Mouse (Mus musculus): ENCODE data around the gene Tulp1.
"Not testable (repeated sequence)": the region's sequence is repeated elsewhere in the genome, so short reads cannot be mapped to it uniquely, and the experiment has no call there.

Gene Tulp1

GRCm38 (mm10) chr17:28341091-28341490, 23.9 kb downstream of the Tulp1 start:
- peak; percentile 72 to 77 for DNase-seq (ENCODE audit: low spot score in 2 of 2)

GRCm38 (mm10) chr17:28340578-28340977, 24.4 kb downstream of the Tulp1 start:
- no peak for DNase-seq (ENCODE audit: low spot score in 2 of 2)

DNA sequence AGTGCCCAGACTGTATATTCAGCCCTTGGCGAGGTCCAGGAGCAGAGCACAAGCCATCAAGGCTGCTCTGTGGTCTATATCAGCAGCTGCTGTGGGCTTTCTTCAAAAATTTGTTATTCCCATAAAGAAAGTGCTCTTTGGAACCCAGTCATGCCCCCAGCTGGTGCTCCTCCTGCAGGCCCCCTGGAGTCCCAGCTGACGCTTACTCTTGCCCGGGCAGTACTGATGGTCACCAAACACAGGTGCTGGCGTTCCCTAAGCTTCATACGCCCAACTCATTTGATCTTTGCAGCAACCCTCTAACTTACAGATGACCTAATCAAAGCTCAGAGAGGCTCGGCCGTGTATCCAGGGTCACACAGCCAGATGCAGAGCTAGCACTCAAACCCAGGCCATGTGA, 27.5 kb downstream of the Tulp1 start:
- DNase-seq (ENCODE audit: low spot score in 2 of 2) = no peak

DNA sequence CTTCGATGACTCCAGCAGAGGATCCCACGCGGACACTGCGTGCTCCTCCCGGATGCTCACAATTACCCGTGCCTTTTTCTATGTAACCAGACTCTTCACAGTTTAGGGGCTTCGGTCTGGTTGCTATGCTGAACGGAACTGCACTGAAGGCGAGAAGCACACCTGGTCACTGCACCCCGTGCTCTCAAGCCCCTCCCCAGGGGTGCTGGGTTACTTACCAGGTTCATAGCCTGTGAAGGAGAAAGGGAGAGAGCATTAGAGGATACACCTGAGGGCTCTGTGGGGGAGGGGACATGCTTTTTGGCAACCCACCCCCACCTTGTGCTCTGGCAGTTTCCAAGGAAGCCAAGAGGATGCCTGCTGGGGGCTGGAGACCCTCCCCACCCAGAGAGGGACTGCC, 29.8 kb downstream of the Tulp1 start:
- no peak for DNase-seq (ENCODE audit: low spot score in 2 of 2)

GRCm38 (mm10) chr17:28332915-28333546, 32.0 kb downstream of the Tulp1 start:
- no peak for DNase-seq (ENCODE audit: low spot score in 2 of 2)

- DNase-seq (ENCODE audit: low spot score in 2 of 2) = no peak
These were observed 32.7 kb downstream of the Tulp1 start for GRCm38 (mm10) chr17:28332113-28332914.

GRCm38 (mm10) chr17:28331241-28332112, 33.5 kb downstream of the Tulp1 start:
- DNase-seq (ENCODE audit: low spot score in 2 of 2) = no peak

DNA sequence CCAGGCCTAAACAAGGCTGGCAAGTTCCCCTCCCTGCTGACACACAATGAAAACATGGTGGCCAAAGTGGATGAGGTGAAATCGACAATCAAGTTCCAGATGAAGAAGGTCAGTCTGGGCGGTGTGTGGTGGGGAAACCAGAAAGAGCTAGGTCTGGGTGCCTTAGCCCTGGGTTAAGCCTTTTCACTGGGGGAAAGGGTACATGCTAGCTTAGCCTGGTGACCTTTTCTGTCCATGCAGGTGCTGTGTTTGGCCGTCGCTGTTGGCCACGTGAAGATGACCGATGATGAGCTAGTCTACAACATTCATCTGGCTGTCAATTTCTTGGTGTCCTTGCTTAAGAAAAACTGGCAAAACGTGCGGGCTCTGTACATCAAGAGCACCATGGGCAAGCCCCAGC, 34.4 kb downstream of the Tulp1 start:
- DNase-seq (ENCODE audit: low spot score in 2 of 2) = not testable (repeated sequence)

DNA sequence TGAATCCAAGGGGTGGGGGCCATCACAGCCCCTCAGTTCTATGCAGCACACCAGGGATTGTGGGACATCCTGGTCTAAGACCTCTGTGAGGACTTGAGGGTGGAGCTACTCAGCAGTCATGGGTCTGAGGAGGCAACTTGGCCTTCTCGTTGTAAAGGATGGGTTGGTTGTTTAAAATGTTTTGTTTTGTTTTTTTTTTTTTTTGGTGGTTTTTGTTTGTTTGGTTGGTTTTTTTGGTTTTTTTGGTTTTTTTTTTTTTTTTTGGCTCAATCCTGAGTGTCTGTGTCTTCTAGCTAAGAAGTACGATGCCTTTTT, 34.8 kb downstream of the Tulp1 start:
- DNase-seq (ENCODE audit: low spot score in 2 of 2) = no peak

DNA sequence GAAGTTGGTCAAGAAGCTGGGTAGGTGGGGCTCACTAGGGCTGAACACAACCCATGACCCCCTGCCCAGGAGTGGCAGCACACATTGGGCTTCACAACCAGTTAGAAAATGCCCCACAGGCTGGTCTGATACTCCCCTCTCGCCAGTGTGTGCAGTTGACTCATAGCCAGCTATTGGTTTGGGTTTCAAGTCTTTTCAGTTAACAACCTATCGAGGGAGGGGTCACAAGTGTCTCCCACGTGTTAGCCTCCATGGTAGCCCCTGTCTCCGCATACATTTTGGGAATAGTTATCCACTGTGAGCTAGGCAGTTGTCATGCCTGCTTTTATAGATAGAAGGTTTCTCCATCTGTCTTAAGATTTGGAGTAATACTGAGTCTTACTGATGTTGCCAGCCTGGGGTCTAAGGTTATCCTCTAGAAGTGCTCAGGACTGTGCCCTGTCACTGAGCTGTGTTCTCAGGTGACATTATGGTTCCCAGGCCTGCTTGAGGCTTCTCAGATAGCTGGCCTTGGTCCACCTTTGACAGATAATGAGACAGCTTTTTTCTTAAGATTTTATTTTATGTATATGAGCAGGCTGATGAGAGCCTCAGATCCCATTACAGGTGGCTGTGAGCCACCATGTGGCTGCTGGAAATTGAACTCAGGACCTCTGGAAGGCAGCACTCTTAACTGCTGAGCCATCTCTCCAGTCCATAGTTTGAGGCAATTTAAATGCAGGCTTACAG, 35.4 kb downstream of the Tulp1 start:
- DNase-seq (ENCODE audit: low spot score in 2 of 2) = no peak

GRCm38 (mm10) chr17:28328946-28329345, 36.1 kb downstream of the Tulp1 start:
- DNase-seq (ENCODE audit: low spot score in 2 of 2) = no peak

GRCm38 (mm10) chr17:28328366-28328928, 36.6 kb downstream of the Tulp1 start, which contains the start of gene Rpl10a:
Rpl10a (plus strand) TSS chr17:28328471.
- DNase-seq (ENCODE audit: low spot score in 2 of 2) = peak; percentile 90 to 97

- DNase-seq (ENCODE audit: low spot score in 2 of 2) = no peak
These were observed 37.2 kb downstream of the Tulp1 start for GRCm38 (mm10) chr17:28327673-28328325.

DNA sequence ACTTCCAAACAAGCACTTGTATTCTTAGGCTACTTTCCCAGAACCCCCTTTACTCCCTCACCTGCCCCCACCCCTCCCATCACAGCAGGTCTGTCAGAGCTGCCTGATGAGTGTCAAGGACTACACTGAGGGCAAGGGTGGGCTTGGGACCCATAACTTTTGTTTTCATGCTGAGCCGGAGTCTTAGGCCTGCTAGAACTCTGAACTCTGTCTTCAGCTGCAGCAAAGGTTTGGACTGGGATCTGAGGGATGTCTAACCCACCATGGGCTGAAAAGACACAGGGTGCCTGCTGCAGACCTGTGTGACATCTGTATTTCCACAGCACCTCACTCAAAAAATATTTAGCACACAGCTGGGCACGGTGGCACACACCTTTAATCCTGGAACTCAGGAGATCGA, 38.1 kb downstream of the Tulp1 start:
- no peak for DNase-seq (ENCODE audit: low spot score in 2 of 2)

- DNase-seq (ENCODE audit: low spot score in 2 of 2) = no peak
These were observed 39.3 kb downstream of the Tulp1 start for GRCm38 (mm10) chr17:28325751-28326150.

DNA sequence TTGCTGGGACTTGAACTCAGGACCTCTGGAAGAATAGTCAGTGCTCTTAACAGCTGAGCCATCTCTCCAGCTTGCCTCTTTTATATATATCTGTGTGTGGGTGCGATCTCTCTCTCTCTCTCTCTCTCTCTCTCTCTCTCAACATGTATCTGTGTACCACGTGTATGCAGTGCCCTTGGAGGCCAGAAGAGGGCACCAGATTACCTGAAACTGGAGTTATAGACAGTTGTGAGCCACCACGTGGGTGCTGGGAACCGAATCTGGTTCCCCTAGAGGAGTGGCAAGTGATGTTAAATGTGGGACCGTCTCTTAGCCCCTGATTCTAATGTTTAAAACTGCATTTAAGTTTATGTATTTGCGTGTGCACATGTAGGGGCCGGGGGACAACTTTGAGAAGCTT, 40.6 kb downstream of the Tulp1 start:
- not testable (repeated sequence) for DNase-seq (ENCODE audit: low spot score in 2 of 2)

DNA sequence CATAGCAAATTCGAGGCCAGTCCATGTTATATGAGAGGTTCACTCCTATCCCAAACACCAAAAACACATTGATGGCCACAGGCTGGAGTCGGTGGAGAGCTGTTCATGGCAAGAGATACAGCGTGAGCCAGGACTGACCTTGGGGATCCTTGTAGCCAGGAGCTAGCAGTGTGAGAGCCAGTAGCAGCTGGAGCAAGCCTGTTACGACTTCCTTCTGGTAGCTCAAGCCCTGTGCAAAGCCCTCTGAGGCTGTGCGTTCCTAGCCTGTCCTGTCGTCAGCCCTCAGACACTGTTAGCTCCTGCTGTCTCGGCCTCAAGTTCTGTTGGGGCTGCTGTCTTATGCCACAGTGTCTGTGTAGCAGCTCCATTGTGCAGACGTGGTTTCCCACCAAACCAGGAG, 41.2 kb downstream of the Tulp1 start:
- no peak for DNase-seq (ENCODE audit: low spot score in 2 of 2)

DNA sequence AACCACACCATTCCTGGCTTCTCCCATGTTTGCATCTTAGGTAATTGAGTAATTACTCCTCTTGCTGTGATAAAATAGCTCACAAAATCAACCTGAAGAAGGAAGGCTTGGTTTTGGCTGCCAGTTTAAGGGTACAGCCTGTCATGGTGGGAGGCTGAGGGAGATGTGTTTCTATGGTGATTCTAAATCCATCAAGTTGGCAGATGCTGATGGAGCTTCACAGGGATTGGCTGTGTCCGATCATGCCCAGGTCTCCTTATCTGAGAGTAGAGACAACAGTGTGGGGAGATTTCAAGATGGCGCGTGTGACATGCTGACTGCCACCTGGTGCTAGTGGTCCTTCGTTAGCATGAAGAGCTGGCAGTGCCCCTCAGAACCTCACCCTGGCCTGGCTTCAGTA, 43.3 kb downstream of the Tulp1 start:
- no peak for DNase-seq (ENCODE audit: low spot score in 2 of 2)

DNA sequence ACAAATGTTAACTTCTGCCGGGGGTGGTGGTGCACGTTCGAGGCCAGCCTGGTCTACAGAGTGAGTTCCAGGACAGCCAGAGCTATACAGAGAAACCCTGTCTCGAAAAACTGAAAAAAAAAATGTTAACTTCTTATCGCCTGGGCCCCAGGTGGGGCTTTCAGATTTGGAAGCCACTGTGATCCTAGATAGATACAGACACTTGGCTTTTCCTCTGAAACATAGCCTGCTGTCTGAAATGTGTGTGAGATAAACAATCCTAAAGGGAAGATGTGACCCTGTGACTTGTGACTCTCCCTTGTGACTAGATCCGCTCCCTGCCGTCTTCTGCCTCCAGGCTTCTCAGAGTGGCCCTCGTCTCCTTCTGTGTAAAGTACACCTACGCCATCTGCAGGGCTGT, 47.3 kb downstream of the Tulp1 start:
- no peak for DNase-seq (ENCODE audit: low spot score in 2 of 2)

DNA sequence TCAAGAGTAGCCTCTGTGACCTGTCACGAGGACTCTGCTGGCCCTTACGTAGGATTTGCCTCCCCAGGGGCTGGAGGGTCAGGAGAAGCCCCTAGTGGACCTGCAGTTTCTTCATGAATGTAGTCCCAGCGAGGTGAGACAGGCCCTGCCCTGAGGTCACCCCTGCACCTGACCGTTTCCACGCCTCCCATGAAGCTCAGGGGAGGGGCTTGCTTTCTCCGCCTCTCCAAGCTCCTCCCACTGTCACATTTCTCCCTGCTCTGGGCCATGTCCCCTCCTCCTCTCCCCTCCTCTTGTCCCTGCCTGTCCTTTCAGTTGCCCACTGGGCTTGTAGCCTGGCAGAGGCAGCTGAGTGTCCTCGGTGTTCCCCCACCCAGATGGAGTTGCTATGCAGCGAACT, 47.9 kb downstream of the Tulp1 start:
- DNase-seq (ENCODE audit: low spot score in 2 of 2) = no peak

DNA sequence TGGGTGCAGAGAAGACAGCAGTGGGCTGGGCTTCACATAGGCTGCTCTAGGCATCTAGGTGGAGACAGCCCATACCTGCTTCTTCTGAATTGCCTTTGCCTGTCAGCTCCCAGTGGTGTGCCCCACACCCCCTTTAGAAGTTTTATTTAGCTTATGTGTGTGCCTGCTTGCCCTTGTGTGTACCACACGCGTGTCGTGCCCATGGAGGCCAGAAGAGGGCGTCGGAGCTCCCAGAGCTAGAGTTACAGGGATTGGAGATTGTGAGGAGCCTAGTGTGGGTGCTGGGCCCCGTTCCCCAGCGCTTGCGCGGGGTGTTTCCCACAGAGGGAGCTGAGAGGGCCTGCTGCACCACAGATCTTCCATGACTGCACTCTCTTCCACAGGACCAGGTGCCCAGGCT, 48.5 kb downstream of the Tulp1 start:
- DNase-seq (ENCODE audit: low spot score in 2 of 2) = no peak

All from frontal cortex, postnatal 10 days (tissue).